Mouse (Mus musculus): ENCODE data around the gene Gtf2i. TPM values are rescaled to one million over a fixed set of nuclear protein-coding genes. Genes with fewer than 3 reads are reported as not detected.
"Not testable (repeated sequence)": the region's sequence is repeated elsewhere in the genome, so short reads cannot be mapped to it uniquely, and the experiment has no call there.

Gtf2i gene
- 22.4 to 40.1 TPM (median 30.9 TPM) in 3 replicates for total RNA-seq (2017)

DNA sequence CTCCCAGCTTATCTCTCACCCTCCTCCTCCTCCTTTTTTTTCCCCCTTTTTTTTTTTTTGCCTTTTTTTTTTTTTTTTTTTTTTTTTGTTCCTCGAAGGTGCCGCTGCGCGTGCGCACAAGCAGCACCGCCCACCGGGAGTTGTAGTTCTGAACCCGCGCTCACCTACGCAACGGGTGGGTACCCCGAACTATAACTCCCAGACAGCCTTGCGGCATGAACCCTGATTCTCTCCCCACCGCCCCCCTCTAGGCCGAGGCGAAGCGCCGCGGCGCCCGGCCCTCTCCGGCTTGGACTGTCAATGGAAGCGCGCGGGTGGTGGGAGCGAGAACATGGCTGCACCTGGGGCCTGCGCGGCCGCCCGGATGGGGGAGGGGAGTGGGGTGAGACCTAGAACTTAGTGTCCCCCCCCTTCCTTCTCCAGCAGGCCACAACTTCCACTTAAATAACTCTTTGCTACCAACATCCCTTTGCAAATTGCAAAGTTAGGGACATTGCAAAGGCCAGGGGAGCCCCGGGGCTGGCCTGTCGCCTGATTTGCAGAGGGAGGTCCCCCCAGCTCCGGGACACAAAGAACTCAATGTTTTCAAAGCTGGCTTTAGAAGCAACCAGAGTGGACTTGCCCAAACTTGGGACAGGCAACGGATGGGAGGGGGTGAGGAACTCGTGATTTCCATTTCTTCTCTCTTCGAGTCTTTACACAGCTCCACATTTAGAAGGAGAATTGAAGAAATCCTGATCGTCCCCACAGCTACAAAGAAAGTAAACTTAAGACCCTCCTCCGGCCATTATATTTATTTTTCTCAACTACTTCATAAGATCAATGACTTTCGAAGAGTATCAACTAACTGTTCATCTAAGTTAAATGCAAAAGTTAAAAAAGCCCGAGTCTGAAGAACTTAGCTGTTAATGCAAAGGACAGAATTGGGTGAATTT lies at the start of gene Gtf2i:
TSS of gene Gtf2i (minus strand) at position 73 of the 935 bp plus-strand sequence.
- ATAC-seq (replicated peaks; ENCODE audit: insufficient number of reproducible peaks, low FRiP score, low TSS enrichment, poor library complexity, severe bottlenecking) = peak; percentile 90

DNA sequence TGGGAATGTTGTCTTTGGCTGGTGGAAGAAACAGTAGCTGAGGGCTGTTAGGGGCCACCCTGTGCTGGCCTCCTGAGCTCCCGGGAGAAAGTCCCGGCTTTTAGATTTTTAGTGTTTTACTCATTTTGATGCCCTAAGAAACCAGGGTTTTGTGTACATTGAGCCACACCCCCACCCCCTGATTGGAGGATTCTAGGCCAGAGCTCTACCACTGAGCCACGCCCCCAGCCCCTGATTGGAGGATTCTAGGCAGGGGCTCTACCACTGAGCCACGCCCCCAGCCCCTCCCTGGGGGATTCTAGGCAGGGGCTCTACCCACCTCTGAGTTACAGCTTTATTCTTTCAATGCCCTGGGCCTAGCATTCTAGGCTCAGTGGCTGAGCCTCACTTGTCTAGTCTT lies 44.5 kb upstream of the Gtf2i start:
- no peak for ATAC-seq (replicated peaks; ENCODE audit: insufficient number of reproducible peaks, low FRiP score, low TSS enrichment, poor library complexity, severe bottlenecking)

DNA sequence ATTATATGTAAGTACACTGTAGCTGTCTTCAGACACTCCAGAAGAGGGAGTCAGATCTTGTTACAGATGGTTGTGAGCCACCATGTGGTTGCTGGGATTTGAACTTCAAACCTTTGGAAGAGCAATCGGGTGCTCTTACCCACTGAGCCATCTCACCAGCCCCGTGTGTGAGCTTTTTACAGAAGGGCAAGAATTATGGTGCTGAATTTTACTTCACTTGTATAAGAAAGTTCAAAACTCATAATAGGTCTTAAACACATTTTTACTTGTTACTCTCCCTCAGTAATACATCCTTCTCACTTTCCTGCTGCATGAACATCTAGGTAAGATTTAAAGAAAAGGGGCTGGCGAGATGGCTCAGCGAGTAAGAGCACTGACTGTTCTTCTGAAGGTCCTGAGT lies 40.8 kb upstream of the Gtf2i start:
- not testable (repeated sequence) for ATAC-seq (replicated peaks; ENCODE audit: insufficient number of reproducible peaks, low FRiP score, low TSS enrichment, poor library complexity, severe bottlenecking)

DNA sequence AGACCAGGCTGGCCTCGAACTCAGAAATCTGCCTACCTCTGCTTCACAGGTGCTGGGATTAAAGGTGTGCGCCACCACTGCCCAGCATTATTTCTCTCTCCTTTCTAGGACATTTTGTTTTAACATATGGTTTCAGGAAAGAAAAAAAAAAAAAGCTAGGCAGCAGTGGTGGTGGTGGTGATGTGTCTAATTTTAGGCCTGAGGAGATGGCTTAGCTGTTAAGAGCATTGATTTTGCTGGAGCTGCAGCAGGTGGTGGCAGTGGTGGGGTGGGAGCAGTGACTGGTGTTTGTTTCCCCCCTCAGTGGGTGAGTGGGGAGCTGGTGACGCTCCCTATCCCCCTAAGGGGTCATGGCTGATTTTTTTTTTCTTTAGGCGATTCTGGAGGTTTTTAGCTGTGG lies 38.6 kb upstream of the Gtf2i start:
- no peak for ATAC-seq (replicated peaks; ENCODE audit: insufficient number of reproducible peaks, low FRiP score, low TSS enrichment, poor library complexity, severe bottlenecking)

DNA sequence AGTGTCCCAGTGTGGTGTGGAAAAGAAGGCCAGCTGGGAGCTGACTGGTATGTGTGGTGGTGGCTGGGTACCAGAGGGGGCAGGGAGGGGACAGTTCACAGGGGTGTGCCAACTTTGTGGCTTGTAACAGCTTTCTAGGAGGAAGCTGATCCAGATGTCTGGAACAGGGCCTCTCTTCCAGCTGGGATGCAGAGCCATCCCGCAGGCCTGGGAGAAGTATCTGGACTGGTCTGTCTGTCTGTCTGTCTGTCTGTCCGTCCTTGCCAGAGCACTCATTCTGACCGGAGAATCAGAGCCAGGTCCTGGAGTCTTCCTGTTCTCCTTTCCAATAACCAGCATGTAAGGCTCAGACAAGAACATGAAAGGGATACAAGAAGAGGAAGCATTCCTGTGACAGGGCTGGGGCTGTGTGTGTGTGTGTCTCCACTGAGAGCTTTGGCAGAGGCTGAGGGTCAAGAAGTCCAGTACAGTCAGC lies 38.0 kb upstream of the Gtf2i start:
- peak; percentile 59 for ATAC-seq (replicated peaks; ENCODE audit: insufficient number of reproducible peaks, low FRiP score, low TSS enrichment, poor library complexity, severe bottlenecking)

DNA sequence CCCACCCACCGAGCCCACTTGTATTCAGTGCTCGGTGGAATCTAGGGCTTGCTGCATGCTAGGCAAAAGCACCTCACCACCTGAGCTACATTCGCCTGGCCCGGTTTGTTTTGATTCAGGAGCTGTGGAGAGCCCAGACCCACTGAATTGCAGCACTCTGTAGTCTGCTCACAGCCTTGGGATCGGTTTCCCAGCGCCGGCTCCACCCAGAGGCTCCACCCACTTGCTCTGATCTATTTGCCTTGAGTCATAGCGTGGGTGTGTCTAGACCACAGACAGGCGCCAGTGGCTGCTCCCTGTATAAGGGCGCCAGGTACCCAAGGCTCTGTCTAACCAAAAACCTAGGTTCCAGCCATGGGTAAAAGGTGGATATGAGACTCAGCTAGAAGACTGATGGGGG lies 36.1 kb upstream of the Gtf2i start:
- peak; percentile 80 for ATAC-seq (replicated peaks; ENCODE audit: insufficient number of reproducible peaks, low FRiP score, low TSS enrichment, poor library complexity, severe bottlenecking)

DNA sequence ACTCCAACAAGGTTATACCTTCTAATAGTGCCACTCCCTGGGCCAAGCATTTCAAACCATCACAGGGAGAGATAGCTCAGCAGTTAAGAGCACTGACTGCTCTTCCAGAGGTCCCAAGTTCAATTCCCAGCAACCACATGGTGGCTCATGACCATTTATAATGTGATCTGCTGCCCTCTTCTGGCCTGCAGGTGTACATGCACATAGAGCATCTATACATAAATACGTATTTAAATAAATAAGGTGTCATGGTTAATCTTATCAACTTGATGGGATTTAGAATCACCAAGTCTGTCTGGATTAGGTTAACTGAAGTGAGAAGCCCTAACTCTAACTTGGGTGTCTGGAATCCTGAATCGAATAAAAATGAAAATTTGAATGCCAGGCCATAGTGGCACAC lies 32.5 kb upstream of the Gtf2i start:
- ATAC-seq (replicated peaks; ENCODE audit: insufficient number of reproducible peaks, low FRiP score, low TSS enrichment, poor library complexity, severe bottlenecking) = no peak

DNA sequence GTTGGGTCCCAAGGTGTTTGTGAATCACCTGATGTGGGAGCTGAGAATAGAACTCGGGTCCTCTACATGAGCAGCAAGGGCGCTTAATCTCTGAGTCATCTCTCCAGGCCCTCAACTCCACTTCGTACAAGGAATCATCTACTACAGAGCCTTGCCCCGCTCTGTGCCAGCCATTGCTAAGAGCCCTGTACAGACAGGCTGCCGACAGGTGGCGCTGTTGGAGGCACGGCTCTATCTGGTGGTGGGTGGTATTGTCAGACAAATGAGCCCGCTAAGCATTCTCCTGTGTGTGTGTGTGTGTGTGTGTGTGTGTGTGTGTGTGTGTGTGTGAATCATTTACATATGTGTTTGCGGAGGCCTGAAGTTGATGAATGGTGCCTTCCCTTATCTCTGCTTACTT lies 30.9 kb upstream of the Gtf2i start:
- ATAC-seq (replicated peaks; ENCODE audit: insufficient number of reproducible peaks, low FRiP score, low TSS enrichment, poor library complexity, severe bottlenecking) = peak; percentile 50; the same call in 1 of the 2 replicates

DNA sequence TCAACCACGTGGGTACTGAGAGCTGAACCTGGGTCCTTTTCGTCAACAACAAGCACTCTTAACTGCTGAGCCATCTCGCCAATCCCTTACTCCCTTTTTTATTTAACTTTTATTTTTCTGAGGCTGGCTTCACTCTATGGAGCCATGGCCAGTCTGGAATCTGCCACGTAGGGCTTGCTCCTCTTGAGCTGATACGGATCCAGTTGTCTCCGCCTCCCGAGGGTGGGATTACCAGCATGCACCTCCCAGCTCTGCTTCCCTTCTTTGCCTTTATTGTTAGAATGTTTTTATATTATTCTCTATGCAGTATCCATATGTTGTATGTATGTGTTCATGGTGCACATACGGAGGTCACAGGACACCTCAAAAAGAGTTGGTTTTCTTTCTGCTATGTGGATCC lies 29.5 kb upstream of the Gtf2i start:
- ATAC-seq (replicated peaks; ENCODE audit: insufficient number of reproducible peaks, low FRiP score, low TSS enrichment, poor library complexity, severe bottlenecking) = no peak

DNA sequence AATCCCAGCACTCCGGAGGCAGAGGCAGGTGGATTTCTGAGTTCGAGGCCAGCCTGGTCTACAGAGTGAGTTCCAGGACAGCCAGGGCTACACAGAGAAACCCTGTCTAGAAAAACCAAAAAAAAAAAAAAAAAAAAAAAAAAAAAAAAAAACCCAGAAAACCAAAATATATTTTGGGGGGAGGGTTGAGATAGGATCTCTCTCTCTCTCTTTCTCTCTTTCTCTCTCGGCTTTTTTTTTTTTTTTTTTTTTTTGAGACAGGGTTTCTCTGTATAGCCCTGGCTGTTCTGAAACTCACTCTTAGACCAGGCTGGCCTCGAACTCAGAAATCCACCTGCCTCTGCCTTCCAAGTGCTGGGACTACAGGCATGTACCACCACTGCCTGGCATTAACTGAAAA lies 29.0 kb upstream of the Gtf2i start:
- ATAC-seq (replicated peaks; ENCODE audit: insufficient number of reproducible peaks, low FRiP score, low TSS enrichment, poor library complexity, severe bottlenecking) = not testable (repeated sequence)

DNA sequence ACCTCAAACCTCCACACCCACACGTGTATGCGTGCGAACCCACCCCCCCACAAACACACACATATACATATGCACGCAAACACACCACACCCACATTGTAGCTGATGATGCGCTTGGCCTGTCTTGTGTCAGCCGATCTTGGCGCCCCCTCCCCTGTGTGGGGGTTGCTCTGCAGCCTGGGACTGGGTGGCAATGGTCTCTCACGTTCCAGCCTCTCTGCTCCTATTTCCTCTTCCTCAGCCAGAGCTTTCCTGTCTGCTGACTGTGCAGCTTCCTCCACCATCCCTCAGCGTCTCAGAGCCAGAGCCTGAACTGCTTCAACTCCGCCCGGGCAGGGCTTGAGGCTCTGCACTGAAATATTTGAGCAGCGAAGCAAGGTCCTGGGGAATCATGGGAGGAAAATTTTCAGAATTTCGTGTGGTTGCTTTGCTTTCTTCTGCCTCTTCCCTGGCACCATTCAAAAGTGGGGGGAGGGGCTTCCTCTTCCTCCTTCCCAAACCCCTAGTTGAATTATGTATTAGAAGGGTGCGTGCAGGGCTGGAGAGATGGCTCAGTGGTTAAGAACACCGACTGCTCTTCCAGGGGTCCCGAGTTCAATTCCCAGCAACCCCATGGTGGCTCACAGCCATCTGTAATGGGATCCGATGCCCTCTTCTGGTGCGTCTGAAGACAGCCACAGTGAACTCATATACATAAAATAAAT lies 28.1 kb upstream of the Gtf2i start:
- ATAC-seq (replicated peaks; ENCODE audit: insufficient number of reproducible peaks, low FRiP score, low TSS enrichment, poor library complexity, severe bottlenecking) = no peak

DNA sequence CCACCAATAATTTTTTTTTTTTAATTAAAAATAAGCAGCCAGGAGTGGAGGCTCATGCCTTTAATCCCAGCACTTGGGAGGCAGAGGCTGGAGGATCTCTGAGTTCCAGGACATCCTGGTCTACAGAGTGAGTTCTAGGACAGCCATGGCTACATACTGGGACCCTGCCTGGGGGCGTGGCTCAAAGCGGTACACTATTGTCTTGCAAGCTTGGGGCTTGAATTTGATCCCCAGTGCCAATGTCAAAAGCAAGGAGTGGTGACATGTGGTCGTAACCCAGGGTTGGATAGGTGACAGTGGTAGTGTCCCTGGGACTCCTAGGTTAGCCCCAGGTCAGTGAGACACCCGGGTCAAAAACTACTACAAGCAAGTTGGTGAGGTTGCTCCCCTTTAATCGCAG lies 27.2 kb upstream of the Gtf2i start:
- no peak for ATAC-seq (replicated peaks; ENCODE audit: insufficient number of reproducible peaks, low FRiP score, low TSS enrichment, poor library complexity, severe bottlenecking)

DNA sequence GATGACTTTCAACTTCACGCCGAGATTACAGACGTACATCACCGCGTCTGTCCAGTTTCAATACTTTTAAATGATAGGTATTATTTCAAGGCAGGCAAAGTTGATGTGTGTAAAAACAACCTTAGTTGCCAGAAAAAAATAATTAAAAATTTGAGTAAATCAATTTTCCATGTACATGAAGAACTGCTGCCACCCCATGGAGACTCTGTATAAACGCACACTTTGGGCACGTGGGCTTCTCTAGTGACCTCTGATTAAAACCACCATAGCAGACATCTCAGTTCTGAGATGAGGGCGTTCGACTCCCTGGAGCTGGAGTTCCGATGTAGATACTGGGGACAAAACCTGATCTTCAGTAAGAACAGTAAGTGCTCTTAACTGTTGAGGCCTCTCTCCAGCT lies 26.8 kb upstream of the Gtf2i start:
- no peak for ATAC-seq (replicated peaks; ENCODE audit: insufficient number of reproducible peaks, low FRiP score, low TSS enrichment, poor library complexity, severe bottlenecking)

DNA sequence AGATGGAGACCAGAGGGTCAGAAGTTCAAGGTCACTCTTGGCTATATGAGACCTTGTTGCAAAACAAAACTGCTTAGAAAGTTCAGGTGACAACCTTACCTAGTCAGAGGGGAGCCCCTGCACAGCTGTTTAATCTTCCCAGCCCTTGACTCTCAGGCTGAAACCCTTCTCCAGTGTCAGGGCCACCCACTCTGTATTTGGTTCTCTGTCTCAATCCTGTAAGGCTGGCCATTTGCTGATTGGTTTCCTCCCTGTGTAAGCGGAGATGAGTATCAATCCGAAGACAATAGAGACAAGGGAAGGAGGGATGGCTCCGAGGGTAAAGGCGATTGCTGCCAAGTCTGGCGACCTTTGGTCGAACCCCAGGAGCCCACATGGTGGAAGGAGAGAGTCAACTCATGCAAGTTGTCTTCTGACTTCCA lies 25.6 kb upstream of the Gtf2i start:
- no peak for ATAC-seq (replicated peaks; ENCODE audit: insufficient number of reproducible peaks, low FRiP score, low TSS enrichment, poor library complexity, severe bottlenecking)

DNA sequence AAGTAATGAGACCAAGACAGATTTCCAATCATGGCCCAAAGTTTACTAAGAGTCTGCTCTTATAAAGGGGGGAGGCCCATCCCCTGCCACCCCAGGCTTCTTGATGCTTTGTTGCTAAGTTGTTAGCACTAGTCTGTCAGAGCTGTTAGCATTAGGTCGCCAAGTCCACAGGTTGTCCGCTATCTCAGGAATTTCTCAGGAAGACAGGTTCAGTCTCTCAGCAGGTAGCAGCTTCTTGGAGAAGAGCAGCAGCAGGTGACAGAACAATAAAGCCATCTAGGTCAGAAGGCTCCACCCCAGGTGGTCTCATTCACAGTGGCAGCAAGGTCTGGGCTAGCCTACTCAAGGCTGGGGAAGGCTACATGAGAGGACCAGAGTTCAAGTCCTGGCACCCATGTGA lies 22.5 kb upstream of the Gtf2i start:
- not testable (repeated sequence) for ATAC-seq (replicated peaks; ENCODE audit: insufficient number of reproducible peaks, low FRiP score, low TSS enrichment, poor library complexity, severe bottlenecking)

DNA sequence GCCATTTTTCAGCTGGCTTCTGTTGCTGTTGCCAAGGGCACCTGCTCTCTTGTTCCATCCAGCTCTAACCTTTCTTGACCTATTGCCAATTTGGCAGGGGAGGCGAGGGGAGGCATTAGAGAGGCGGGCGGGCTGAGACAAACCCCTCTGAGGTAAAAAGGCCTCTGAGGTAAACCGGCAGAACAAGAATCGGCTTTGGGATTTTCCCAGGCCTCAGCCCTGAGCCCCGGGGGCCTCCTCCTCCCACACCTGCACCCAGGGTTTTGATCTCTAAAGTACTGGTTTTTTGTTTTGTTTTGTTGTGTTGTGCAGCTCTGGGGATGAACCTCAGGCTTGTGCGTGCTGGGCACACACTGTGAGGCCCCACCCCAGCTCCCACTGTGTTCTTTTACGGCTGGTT lies 18.2 kb upstream of the Gtf2i start:
- ATAC-seq (replicated peaks; ENCODE audit: insufficient number of reproducible peaks, low FRiP score, low TSS enrichment, poor library complexity, severe bottlenecking) = no peak

DNA sequence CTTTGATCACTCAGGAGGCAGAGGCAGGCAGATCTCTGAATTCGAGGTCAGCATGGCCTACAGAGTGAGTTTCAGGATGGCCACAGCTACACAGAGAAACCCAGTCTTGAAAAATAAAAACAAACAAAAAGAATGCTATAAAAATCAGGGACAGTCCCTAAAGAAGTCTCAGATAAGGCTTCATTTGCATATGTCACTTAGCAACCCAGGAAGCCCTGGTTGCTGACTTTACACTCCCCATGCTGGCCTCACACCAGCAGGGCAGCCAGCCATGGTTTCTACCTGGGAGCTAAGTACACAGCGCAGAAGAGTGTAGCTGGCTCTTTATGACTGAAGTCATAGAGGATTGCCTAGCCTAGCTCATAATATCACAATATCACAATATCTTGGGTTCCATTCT lies 15.5 kb upstream of the Gtf2i start:
- no peak for ATAC-seq (replicated peaks; ENCODE audit: insufficient number of reproducible peaks, low FRiP score, low TSS enrichment, poor library complexity, severe bottlenecking)

DNA sequence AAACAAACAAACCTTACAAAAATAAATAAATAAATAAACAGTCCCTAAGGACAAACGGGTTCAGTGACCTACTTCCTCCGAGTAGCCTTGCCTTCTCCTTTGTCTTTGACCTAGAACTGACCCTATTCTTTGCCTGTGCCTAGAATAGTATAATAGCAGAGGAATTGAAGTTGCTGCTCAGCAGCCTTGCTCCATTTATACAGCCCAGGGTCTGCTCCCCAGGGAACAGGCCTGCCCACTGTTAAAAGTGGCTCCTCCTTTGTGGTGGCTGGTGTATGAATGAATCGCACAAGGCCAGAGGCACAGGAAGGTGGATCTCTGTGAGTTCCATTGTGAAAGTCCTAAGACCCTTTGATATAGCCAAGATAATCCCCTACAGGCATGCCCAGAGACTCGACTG lies 14.8 kb upstream of the Gtf2i start:
- ATAC-seq (replicated peaks; ENCODE audit: insufficient number of reproducible peaks, low FRiP score, low TSS enrichment, poor library complexity, severe bottlenecking) = no peak

DNA sequence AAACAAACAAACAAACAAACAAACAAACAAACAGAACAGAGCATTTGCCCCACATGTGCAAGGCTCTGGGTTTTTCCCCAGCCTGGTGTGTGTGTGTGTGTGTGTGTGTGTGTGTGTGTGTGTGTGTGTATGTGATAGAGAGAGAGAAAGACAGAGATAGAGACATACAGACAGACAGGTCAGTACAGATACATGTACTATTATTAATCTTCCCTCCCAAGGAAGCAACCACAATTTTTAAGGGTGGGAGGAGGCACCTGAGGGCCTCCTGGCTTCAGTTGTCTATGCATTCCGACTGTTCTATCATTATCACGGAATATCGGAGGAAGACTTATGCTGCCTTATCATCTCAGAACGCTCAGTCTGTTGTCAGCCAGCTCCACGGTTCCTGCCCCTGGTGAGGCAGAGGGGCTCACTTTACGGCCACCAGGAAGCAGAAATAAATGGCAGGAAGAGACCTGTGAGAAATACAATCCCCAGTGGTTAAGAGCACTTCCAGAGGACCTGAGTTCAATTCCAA lies 14.0 kb upstream of the Gtf2i start:
- ATAC-seq (replicated peaks; ENCODE audit: insufficient number of reproducible peaks, low FRiP score, low TSS enrichment, poor library complexity, severe bottlenecking) = no peak
